Mouse (Mus musculus) left cerebral cortex, postnatal 36 days (tissue): ENCODE data around the gene 4932415D10Rik. TPM values are rescaled to one million over a fixed set of nuclear protein-coding genes. Genes with fewer than 3 reads are reported as not detected.

ENCODE experiments used
- DNase-seq, 2 experiments: peaks; one replicate each; pipeline ENCODE4 v3.0.0; 2021 to 2022; ENCODE audit warnings: low spot score in 2 of 2, mixed read lengths in 1 of 2
- intact Hi-C: fragments of 180-260 bp; cut with DNase I; formaldehyde crosslinking; loops from one replicate; pipeline ENCODE4 v1.15.1; 2025
- total RNA-seq, 2 experiments: library from RNA; stranded (reverse); gene quantifications; 2 replicates each; pipeline ENCODE4 v1.2.3; 2021

4932415D10Rik gene
- not detected for total RNA-seq

GRCm38 (mm10) chr10:82316482-82316881 is at the start of gene 4932415D10Rik:
4932415D10Rik (minus strand) TSS chr10:82316582.
- intact Hi-C loops: loop anchor here (10.0 kb wide), 1 partner anchor 62 kb away; no protein-coding TSS in a partner anchor
- DNase-seq: no peak

GRCm38 (mm10) chr10:82361911-82362310 is 45.5 kb upstream of the 4932415D10Rik start:
- no peak for DNase-seq
- intact Hi-C loops: no loop called here

- intact Hi-C loops: no loop called here
- DNase-seq: no peak
Observed at GRCm38 (mm10) chr10:82355401-82355800, 39.0 kb upstream of the 4932415D10Rik start.

- intact Hi-C loops: no loop called here
- DNase-seq: peak; percentile 87
Observed at GRCm38 (mm10) chr10:82354083-82355010, 38.0 kb upstream of the 4932415D10Rik start, which contains the start of gene Gm4924. Gm4924 (plus strand) TSS chr10:82354255.

- DNase-seq: no peak
- intact Hi-C loops: no loop called here
Observed at GRCm38 (mm10) chr10:82329826-82330225, 13.4 kb upstream of the 4932415D10Rik start.

GRCm38 (mm10) chr10:82320134-82320533 is 3.8 kb upstream of the 4932415D10Rik start:
- intact Hi-C loops: no loop called here
- no peak for DNase-seq

- DNase-seq: no peak
- intact Hi-C loops: no loop called here
Observed at GRCm38 (mm10) chr10:82296440-82296839, 19.9 kb downstream of the 4932415D10Rik start.

GRCm38 (mm10) chr10:82257331-82257730 is 59.1 kb downstream of the 4932415D10Rik start:
- intact Hi-C loops: loop anchor here (10.0 kb wide), 1 partner anchor 57 kb away; the partner anchor contains the start of gene 4932415D10Rik
- DNase-seq: no peak

GRCm38 (mm10) chr10:82245021-82245420 is 71.4 kb downstream of the 4932415D10Rik start:
- no peak for DNase-seq
- intact Hi-C loops: no loop called here

GRCm38 (mm10) chr10:82241401-82241788 is 75.0 kb downstream of the 4932415D10Rik start:
- no peak for DNase-seq
- intact Hi-C loops: no loop called here

GRCm38 (mm10) chr10:82240742-82241400 is 75.5 kb downstream of the 4932415D10Rik start, which contains the start of gene Zfp938:
Zfp938 (minus strand) TSS chr10:82241280.
- intact Hi-C loops: no loop called here

More at GRCm38 (mm10) chr10:82240742-82241400, 75.5 kb downstream of the 4932415D10Rik start, which contains the start of gene Zfp938:
- peak; percentile 80 to 84 for DNase-seq

Other genes with a start within 250 kb of the 4932415D10Rik start
- 1 to 10 TPM; 6.0 to 8.5 TPM for gene BC024063, start 233.2 kb downstream of the 4932415D10Rik start, total RNA-seq
- gene AU041133, start 188.6 kb downstream of the 4932415D10Rik start, total RNA-seq: 10 to 100 TPM in 1 of 2 experiments, 1 to 10 TPM in 1; 7.8 to 11.2 TPM
- 10 to 100 TPM; 18.8 to 22.3 TPM for gene Zfp938, start 75.3 kb downstream of the 4932415D10Rik start, total RNA-seq
- gene Gm4924, start 37.7 kb upstream of the 4932415D10Rik start, total RNA-seq: 10 to 100 TPM in 1 of 2 experiments, 1 to 10 TPM in 1; 8.9 to 11.7 TPM
- not detected for gene Gm1553, start 176.0 kb upstream of the 4932415D10Rik start, total RNA-seq